Mouse (Mus musculus) liver, postnatal 0 days (tissue): ENCODE data around the gene Spg7.

Source experiments
- CTCF ChIP-seq: sonication (generic); IDR thresholded peaks from 2 replicates; pipeline ENCODE4 v1.5.1; 2016; ENCODE audit warnings: antibody characterized with exemption, low read depth
- EP300 ChIP-seq: IDR thresholded peaks from 2 replicates; pipeline ENCODE4 v1.6.1; 2016; ENCODE audit warnings: antibody characterized with exemption, low read depth, mild to moderate bottlenecking

DNA sequence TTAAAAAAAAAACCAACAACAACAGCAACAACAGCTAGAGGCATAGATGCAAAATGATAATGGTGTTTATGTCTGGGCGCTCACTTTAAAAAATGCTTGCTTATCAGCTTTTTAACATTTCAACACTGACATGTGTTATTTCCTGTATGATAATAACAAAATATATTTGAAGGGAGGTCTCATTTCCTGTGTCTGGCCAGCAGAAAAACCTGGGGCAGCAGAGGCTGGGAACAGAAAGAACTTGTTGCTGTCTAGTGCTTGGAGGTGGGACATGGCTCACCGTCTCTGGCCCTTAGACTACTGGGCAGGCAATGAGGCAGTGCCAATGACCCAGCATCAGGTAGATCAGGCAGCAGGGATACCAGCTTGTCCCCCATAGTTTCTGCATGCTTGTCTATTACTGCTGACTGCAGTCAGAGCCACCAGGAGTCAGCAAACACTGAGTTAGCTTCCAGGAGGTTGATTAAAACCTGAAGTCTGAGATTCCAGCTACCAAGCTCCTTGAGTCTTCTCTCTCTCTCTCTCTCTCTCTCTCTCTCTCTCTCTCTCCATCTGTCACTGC lies 51.2 kb downstream of the Spg7 start:
- TF ChIP-seq CTCF (no peak), EP300 (no peak)
